Mouse (Mus musculus) spleen, adult 2 months (tissue): Measurements from ENCODE around the gene Cln6.

ENCODE experiments used
- CTCF ChIP-seq: fragments of 200-500 bp; IDR thresholded peaks from 2 replicates; pipeline ENCODE4 v1.5.1; 2011; ENCODE audit warnings: mild to moderate bottlenecking, inconsistent platforms; ENCODE audit not compliant: insufficient read depth, insufficient read length, insufficient replicate concordance; ENCODE audit errors: extremely low read depth
- POLR2A ChIP-seq: fragments of 200-500 bp; IDR thresholded peaks from 2 replicates; pipeline ENCODE4 v1.6.1; 2011; ENCODE audit warnings: low read depth, low read length, inconsistent platforms

- TF ChIP-seq POLR2A (no peak), CTCF (no peak)
Measured at GRCm38 (mm10) chr9:62829877-62830276, 8.7 kb upstream of the Cln6 start.
